8 mouse cellular contexts compared by ENCODE assay signal in the genomic region with DNA sequence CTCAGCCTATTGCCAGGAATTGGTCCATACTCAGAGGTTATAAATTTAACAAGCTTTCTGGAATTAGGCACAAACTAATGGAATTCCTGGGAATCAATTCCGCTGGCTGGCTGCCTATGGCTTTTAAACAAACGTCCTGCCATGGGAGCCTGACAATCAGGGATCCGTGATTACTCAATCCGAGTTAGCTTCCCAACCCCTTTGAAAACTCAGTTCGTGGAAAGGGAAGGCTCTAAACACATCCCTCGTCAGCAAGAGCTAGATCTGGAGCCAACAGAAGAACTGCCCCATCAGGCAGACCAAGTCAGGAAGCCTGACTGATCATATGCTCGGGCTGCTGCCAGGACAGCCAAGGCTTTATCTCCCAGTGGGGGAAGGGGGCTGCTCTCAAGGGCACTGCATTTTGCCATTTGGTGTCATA.
DNase-seq lines count a peak whose midpoint lies in the region; ATAC-seq and TF ChIP-seq lines count a peak whose summit lies in the region.
"Had no signal": no experiment of that assay in that cellular context is flagged by ENCODE, and none has a peak within 500 bp of the region (broad histone marks: within the 10 kb centered on the region; RNA-seq: fewer than 3 reads in every experiment).

No protein-coding gene starts in this region.

- 0 out of 2 replicates have a peak overlapping the region, but pooled peaks have one; percentile 2 for H3K27ac ChIP-seq in heart, embryonic 15.5 days
- no peak overlapping the region for H3K27ac ChIP-seq in heart, adult 2 months
- H3K27ac ChIP-seq in thymus, adult 2 months (ENCODE audit: control insufficient read depth, insufficient read depth, low read length) = no peak overlapping the region

- no peak for TF ChIP-seq CTCF in heart, adult 2 months (IDR thresholded peaks at IDR 0.05)
- no peak for TF ChIP-seq CTCF in thymus, adult 2 months (IDR thresholded peaks at IDR 0.05; ENCODE audit: borderline replicate concordance, control insufficient read depth, extremely low read depth, insufficient read depth, low read length, poor library complexity)

- no peak overlapping the region for H3K4me3 ChIP-seq in heart, embryonic 15.5 days
- no peak overlapping the region for H3K4me3 ChIP-seq in heart, adult 2 months
- H3K4me3 ChIP-seq in thymus, adult 2 months (ENCODE audit: control insufficient read depth, insufficient read depth, low read length) = no peak overlapping the region

- no peaks in the 10 kb centered on the region for H3K36me3 ChIP-seq in heart, embryonic 15.5 days
- no peaks in the 10 kb centered on the region for H3K36me3 ChIP-seq in heart, adult 2 months (ENCODE audit: control insufficient read depth, insufficient read depth, low read length)
- H3K36me3 ChIP-seq in thymus, adult 2 months (ENCODE audit: control insufficient read depth, insufficient read depth, low read length) = no peaks in the 10 kb centered on the region

- peaks cover 15% of the 10 kb centered on the region for H3K4me1 ChIP-seq in heart, embryonic 15.5 days (replicated peaks)
- peaks cover 4% of the 10 kb centered on the region; the same call in 1 of the 2 replicates for H3K4me1 ChIP-seq in heart, adult 2 months (ENCODE audit: control insufficient read depth, insufficient read depth, low read length)
- H3K4me1 ChIP-seq in thymus, adult 2 months (replicated peaks; ENCODE audit: control insufficient read depth, insufficient read depth, low read length) = peaks cover 11% of the 10 kb centered on the region

- no peak overlapping the region for H3K9ac ChIP-seq in heart, embryonic 15.5 days
- H3K9ac ChIP-seq in heart, adult 2 months (ENCODE audit: low read depth, low read length) = no peak overlapping the region

- ATAC-seq in heart, embryonic 15.5 days (replicated peaks; ENCODE audit: insufficient number of reproducible peaks, insufficient read depth, low FRiP score, low read depth) = 0 out of 2 replicates have a peak, but pooled peaks have one; percentile 35
- ATAC-seq in monocyte, adult 5-6 weeks (replicated peaks; ENCODE audit: insufficient number of reproducible peaks, low FRiP score, low TSS enrichment, poor library complexity, severe bottlenecking) = no peak

- WGBS in heart, embryonic 15.5 days = 22% methylated on average over 7 of the region's 7 CpGs
- 23% methylated on average over 7 of the region's 7 CpGs for WGBS in heart, adult 2 months
- WGBS in thymus, adult 2 months = 92% methylated on average over 7 of the region's 7 CpGs

- TF ChIP-seq POLR2A in heart, adult 2 months (IDR thresholded peaks at IDR 0.05; ENCODE audit: insufficient read depth, low read depth, low read length) = no peak
- TF ChIP-seq POLR2A in thymus, adult 2 months (IDR thresholded peaks at IDR 0.05; ENCODE audit: control insufficient read depth, extremely low read depth, insufficient read depth, low read length, poor library complexity) = no peak

- no peaks in the 10 kb centered on the region for H3K9me3 ChIP-seq in heart, embryonic 15.5 days (replicated peaks)

- DNase-seq in heart, adult 2 months = no peak
- peak; percentile 0 for DNase-seq in thymus, adult 2 months
- no peak for DNase-seq in thymus, postnatal 25 days
- DNase-seq in fibroblast of lung, adult 2 months (ENCODE audit: low read depth) = peak; percentile 75
- DNase-seq in kidney, adult 18-20 months = no peak
- DNase-seq: right cerebral cortex, postnatal 4 days had no signal

- H3K4me2 ChIP-seq in heart, embryonic 15.5 days = no peak overlapping the region

- H3K79me2 ChIP-seq in heart, adult 2 months (replicated peaks; ENCODE audit: control insufficient read depth, insufficient read depth, low read length) = no peaks in the 10 kb centered on the region

- H3K27me3 ChIP-seq in heart, embryonic 15.5 days = no peaks in the 10 kb centered on the region
- no peaks in the 10 kb centered on the region for H3K27me3 ChIP-seq in heart, adult 2 months (ENCODE audit: control insufficient read depth, insufficient read depth, low read length)
- no peaks in the 10 kb centered on the region for H3K27me3 ChIP-seq in thymus, adult 2 months (ENCODE audit: control insufficient read depth, insufficient read depth, low read length)

- no peak for TF ChIP-seq EP300 in heart, adult 2 months (IDR thresholded peaks at IDR 0.05; ENCODE audit: insufficient read depth, low read depth, low read length)

- intact Hi-C loops in heart, adult 2 months (cut with DNase I) = no loop called here

Comparison
In these comparisons a context has a peak if more than half of its experiments do, and no peak if none do; other contexts are left out.
1. DNase-seq: peak in thymus, adult 2 months (single experiment) and fibroblast of lung, adult 2 months (single experiment); none in heart, adult 2 months (0 of 2), thymus, postnatal 25 days (single experiment) and kidney, adult 18-20 months (single experiment).